Mouse (Mus musculus): Measurements from ENCODE around the gene Csmd2.

DNA sequence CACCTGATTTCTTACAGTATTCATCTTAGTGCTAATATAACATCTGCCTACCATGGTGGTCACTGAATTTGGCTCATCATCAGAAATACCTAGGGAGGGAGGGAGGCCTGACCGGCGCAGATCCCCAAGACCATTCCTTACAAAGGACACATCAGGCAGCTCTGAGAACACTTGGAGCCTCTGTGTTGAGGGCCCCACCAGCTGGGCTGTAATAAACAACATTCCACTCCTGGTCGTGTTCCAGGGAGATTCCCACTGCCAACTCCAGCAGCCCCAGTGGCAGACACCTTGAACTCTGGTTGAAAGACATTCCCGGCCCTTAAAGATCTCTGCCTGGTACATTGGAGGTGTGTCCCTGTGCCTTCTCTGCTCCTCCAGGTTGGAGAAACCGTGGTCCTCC, 327.7 kb downstream of the Csmd2 start:
- no peak for TF ChIP-seq CTCF (IDR thresholded peaks at IDR 0.05)
- TF ChIP-seq EP300 (IDR thresholded peaks at IDR 0.05) = no peak
